Mouse (Mus musculus) gastrocnemius, postnatal 4 days (tissue): Measurements from ENCODE around the gene Trnp1. TPM values are rescaled to one million over a fixed set of nuclear protein-coding genes. Genes with fewer than 3 reads are reported as not detected.

Source experiments
- DNase-seq, 2 experiments: peaks; one replicate each; pipeline ENCODE4 v3.0.0; 2021 to 2022; ENCODE audit warnings: low spot score in 2 of 2, mixed read lengths in 2 of 2
- total RNA-seq, 2 experiments: library from RNA; stranded (reverse); gene quantifications; 2 replicates each; pipeline ENCODE4 v1.2.3; 2021

The Trnp1 gene
- total RNA-seq, 2 experiments from 2014 or later = 3.4 to 4.6 TPM

- DNase-seq = no peak
Observed at GRCm38 (mm10) chr4:133463184-133463583, 35.2 kb downstream of the Trnp1 start.

- no peak for DNase-seq
Observed at GRCm38 (mm10) chr4:133461362-133461761, 37.0 kb downstream of the Trnp1 start.

GRCm38 (mm10) chr4:133460796-133461325 is 37.5 kb downstream of the Trnp1 start:
- no peak for DNase-seq

- DNase-seq = no peak
Observed at GRCm38 (mm10) chr4:133460006-133460405, 38.3 kb downstream of the Trnp1 start.

GRCm38 (mm10) chr4:133458044-133458443 is 40.3 kb downstream of the Trnp1 start:
- DNase-seq = no peak

- no peak for DNase-seq
Observed at GRCm38 (mm10) chr4:133452433-133452832, 45.9 kb downstream of the Trnp1 start.

GRCm38 (mm10) chr4:133451536-133451935 is 46.8 kb downstream of the Trnp1 start:
- peak; percentile 81 to 84 for DNase-seq

GRCm38 (mm10) chr4:133449726-133450125 is 48.6 kb downstream of the Trnp1 start:
- DNase-seq = peak in 1 of 2 experiments; percentile 31

- no peak for DNase-seq
Observed at GRCm38 (mm10) chr4:133448708-133449388, 49.5 kb downstream of the Trnp1 start.

GRCm38 (mm10) chr4:133447967-133448366 is 50.4 kb downstream of the Trnp1 start:
- no peak for DNase-seq

- DNase-seq = no peak
Observed at GRCm38 (mm10) chr4:133447366-133447765, 51.0 kb downstream of the Trnp1 start.

- DNase-seq = no peak
Observed at GRCm38 (mm10) chr4:133445727-133446126, 52.6 kb downstream of the Trnp1 start.

GRCm38 (mm10) chr4:133443085-133443484 is 55.3 kb downstream of the Trnp1 start:
- no peak for DNase-seq

GRCm38 (mm10) chr4:133442194-133442593 is 56.2 kb downstream of the Trnp1 start:
- no peak for DNase-seq

Other genes with a start within 250 kb of the Trnp1 start
- gene Sytl1, start 235.4 kb downstream of the Trnp1 start, total RNA-seq = 1 to 10 TPM; 1.0 TPM
- 10 to 100 TPM; 28.7 to 29.1 TPM for gene Tmem222, start 220.8 kb downstream of the Trnp1 start, total RNA-seq
- 10 to 100 TPM; 43.1 to 45.0 TPM for gene Wdtc1, start 145.1 kb downstream of the Trnp1 start, total RNA-seq
- 10 to 100 TPM; 24.1 to 24.4 TPM for gene Slc9a1, start 128.8 kb downstream of the Trnp1 start, total RNA-seq
- under 1 TPM; 0.57 to 0.74 TPM for gene Tent5b, start 18.4 kb downstream of the Trnp1 start, total RNA-seq
- gene Kdf1, start 20.4 kb upstream of the Trnp1 start, total RNA-seq = not detected
- gene Nudc, start 47.4 kb upstream of the Trnp1 start, total RNA-seq = 10 to 100 TPM; 73.7 to 80.7 TPM
- not detected for gene Nr0b2, start 54.8 kb upstream of the Trnp1 start, total RNA-seq
- gene Gpatch3, start 76.2 kb upstream of the Trnp1 start, total RNA-seq = 1 to 10 TPM; 5.2 to 6.0 TPM
- gene Gpn2, start 85.8 kb upstream of the Trnp1 start, total RNA-seq = 1 to 10 TPM; 6.5 to 7.6 TPM
- gene Sfn, start 103.6 kb upstream of the Trnp1 start, total RNA-seq = 1 to 10 TPM; 2.2 to 2.3 TPM
- 10 to 100 TPM; 20.8 to 23.7 TPM for gene Zdhhc18, start 151.6 kb upstream of the Trnp1 start, total RNA-seq
- 10 to 100 TPM; 11.3 to 11.7 TPM for gene Pigv, start 174.1 kb upstream of the Trnp1 start, total RNA-seq